Mouse (Mus musculus): Measurements from ENCODE around the gene Hoxa10.

Hoxa10 gene

GRCm38 (mm10) chr6:52245040-52245756 is 4.5 kb upstream of the Hoxa10 start:
- DNase-seq (ENCODE audit: low spot score in 2 of 2), result no peak

DNA sequence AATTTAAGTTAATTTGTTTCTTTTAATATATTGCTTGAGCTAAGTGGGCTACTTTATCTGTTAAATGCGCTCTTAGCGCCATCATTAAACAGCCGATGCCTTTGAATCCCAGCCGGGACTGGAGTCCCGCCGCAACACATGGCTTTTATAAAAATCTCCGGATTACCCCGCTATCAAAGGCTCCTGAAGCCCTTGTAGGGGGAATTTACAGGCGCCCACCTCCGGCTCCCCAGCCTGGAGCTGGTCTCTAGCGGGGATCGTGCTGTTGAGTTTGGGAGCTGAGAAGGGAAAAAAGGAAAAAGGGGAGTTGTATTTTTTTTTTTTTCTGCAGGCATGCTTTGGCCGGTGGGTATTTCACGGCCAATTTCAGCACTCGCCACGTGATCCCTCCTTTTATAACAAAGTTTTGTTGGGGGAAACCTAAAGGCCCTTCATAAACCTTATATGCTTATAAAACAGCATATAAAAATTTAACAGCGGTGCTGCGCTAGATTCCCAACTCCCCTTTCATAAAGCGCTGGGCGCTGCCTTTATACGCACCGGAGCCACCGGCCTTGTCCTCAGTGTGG is 3.9 kb upstream of the Hoxa10 start:
- no peak for DNase-seq (ENCODE audit: low spot score in 2 of 2)

GRCm38 (mm10) chr6:52243681-52244121 is 3.0 kb upstream of the Hoxa10 start:
- DNase-seq (ENCODE audit: low spot score in 2 of 2), result no peak

- no peak for DNase-seq (ENCODE audit: low spot score in 2 of 2)
Observed at GRCm38 (mm10) chr6:52242801-52243332, 2.2 kb upstream of the Hoxa10 start.

GRCm38 (mm10) chr6:52241001-52241621 is 457 bp upstream of the Hoxa10 start:
- no peak for DNase-seq (ENCODE audit: low spot score in 2 of 2)

DNA sequence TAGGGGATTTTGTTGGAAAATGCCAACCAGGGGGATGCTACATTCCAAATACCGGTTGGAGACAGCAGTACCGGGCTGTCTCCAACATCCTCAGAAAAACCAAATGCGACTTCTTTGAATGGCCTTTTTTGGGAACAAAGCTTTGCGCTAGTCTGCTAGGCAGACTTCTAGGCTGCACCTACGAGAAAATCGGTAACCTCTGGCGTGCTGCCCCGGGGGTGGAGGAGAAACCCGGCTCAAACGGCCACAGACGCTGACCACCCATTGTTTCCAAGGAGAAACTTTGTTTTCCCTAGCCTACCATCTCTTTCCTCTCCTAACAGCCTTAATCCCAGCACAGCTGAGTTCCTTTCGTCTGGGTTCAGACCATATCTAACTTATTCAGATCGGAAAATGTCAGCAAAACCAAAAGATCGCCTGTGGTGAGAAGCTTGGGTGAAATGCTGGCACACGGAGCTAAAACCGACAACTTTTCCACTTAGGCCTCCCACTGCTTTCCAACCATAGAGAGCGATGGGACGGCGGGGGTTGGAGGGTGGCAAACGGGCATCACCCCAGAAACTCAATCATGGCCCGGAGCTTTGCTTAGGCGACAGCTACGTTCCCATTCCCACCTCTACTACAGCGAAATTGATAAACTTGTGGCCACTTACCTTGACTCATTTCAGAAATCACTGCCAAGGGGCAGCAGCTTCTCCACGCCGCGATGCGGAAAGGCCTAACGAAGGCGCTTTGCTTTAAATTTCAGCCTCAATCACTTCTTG is 847 bp downstream of the Hoxa10 start:
- DNase-seq (ENCODE audit: low spot score in 2 of 2), result no peak

DNA sequence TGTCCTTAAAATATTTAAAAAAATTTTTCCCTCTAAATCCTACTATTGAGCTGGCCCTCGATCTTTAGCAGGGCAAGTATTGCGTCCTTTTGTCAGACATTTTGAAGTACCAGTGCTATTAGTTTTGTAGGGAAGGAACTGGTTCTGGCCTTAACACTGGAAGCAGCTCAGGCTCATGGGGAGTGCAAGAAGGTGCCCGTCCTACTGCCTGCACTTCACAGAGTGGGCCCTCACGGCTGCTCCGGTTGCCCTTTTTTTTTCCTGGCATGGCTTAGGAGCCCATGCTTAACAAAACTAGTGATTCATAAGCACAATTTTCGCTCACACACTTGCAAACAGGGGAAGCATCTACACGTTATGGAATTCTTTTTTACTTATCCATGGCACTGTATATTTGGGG is 1.7 kb downstream of the Hoxa10 start:
- DNase-seq (ENCODE audit: low spot score in 2 of 2), result no peak

DNA sequence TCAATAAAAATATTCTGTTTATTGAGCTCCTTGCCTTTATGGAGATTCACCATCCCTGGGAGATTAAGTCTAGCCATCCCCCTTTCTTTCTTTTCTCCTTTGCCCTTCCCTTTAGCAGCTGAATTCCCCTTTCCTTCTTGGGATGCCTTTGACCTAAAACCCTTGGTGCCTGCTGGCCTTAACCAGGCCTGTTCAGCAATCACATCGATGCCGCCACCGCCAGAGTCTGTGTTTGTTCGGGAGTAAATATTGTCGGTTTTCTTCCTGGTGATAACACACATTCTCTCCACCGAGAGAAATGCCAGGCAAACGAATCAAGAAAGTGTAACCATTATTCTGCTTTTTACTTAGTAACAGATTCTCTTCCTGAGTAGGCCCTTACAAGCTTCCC is 2.5 kb downstream of the Hoxa10 start:
- no peak for DNase-seq (ENCODE audit: low spot score in 2 of 2)

DNA sequence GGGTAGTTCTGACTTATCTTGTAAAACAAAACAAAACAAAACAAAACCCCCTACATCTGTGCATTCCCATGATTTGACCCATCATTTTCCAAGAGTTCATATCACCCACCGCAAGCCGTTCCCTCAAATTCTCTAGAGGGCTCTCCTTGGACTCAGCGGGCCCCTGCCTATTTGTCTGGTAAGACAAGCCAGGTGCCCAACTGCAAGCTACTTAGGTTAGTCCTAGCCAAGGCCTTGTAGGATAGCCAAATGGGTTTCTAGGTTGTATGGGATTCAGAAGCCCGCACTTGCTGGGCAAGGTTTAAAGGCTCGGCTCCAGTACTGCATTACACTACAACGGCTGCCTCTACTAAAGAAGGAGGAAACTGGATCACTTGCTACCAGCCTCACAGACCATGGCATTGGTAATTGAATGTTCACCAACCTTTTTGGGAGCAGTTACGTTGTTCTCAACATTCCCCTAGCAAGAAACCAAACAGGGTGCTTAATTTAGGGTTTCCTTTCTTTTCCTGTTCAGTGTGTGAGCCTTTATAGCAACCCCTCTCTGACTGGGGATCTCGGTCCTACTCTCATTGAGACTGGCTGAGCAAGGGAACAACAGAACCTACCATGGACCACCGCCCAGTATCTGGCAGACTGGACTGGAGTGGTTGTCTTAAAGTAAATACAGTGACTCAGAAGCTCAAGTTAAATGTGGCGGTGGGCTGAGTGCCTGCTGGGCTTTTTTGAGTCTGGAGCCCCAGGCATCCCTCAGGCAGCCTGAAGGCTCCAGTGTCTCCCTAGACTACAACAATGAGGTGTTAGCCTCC is 3.1 kb downstream of the Hoxa10 start:
- DNase-seq (ENCODE audit: low spot score in 2 of 2), result no peak

GRCm38 (mm10) chr6:52236806-52237205 is 3.8 kb downstream of the Hoxa10 start:
- no peak for DNase-seq (ENCODE audit: low spot score in 2 of 2)

- no peak for DNase-seq (ENCODE audit: low spot score in 2 of 2)
Observed at GRCm38 (mm10) chr6:52235866-52236265, 4.8 kb downstream of the Hoxa10 start.

GRCm38 (mm10) chr6:52235267-52235666 is 5.4 kb downstream of the Hoxa10 start:
- DNase-seq (ENCODE audit: low spot score in 2 of 2), result no peak

- no peak for DNase-seq (ENCODE audit: low spot score in 2 of 2)
Observed at GRCm38 (mm10) chr6:52234428-52235140, 6.1 kb downstream of the Hoxa10 start.

GRCm38 (mm10) chr6:52233546-52234427 is 6.9 kb downstream of the Hoxa10 start:
- no peak for DNase-seq (ENCODE audit: low spot score in 2 of 2)

DNA sequence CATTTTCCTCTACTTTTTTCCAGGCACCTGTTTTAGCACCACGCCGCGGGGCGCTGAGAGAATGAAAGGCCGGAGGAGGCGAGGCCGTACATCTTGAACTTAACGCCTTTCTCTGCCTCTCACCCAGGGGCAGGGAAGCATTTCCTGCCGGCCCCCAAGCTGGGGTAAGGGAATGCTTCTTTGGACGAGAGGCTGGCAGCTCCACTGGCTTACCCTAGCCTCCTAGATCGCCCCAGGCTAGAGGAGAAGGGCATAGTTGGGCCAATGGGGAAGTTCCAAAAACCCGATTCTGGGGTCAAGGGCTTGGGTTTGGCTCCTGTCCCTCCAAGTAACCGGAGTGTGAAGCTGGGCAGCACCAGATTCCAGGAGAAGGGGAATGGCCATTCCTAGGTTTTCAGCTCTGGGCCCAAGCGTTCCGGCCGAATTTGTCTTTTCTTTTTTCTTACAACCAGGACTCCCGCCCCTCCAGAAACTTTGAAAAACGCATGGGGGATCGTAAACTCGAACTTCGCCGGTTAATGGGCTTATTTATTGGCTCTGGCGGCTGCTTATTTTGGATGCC is 7.6 kb downstream of the Hoxa10 start:
- no peak for DNase-seq (ENCODE audit: low spot score in 2 of 2)

- no peak for DNase-seq (ENCODE audit: low spot score in 2 of 2)
Observed at GRCm38 (mm10) chr6:52232568-52232965, 8.1 kb downstream of the Hoxa10 start.

DNA sequence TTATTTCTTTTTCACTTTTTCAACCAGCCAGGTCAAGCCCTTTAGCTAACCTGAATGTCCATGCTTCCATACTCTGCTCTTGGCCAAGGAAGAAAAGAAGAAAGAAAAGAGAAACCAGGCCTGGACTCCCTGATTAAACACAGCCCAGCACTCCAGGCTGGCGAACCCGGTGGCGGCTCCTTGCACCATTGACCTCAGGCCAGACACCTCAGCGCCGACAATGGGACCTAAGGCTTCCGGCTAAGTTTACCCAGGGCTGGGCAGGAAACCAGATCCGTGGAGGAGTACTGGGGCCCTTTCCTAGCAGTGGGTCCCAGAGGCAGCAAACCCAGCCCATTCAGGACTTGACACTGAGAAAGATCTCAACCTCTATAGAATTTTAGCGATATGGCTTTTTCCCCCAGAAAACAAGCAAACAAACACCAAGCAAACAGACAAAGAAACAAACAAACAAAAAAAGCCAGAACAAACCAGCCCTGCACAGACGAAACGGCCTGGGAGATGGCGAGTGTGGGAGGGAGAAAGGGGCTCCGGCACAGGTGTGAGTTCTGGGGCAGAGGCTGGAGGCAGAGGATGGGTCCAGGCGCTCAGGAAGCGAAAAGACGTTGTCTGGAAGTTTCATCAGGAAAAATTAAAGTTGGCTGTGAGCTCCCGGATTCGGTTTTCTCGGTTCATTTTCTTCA is 8.6 kb downstream of the Hoxa10 start:
- DNase-seq (ENCODE audit: low spot score in 2 of 2), result no peak

DNA sequence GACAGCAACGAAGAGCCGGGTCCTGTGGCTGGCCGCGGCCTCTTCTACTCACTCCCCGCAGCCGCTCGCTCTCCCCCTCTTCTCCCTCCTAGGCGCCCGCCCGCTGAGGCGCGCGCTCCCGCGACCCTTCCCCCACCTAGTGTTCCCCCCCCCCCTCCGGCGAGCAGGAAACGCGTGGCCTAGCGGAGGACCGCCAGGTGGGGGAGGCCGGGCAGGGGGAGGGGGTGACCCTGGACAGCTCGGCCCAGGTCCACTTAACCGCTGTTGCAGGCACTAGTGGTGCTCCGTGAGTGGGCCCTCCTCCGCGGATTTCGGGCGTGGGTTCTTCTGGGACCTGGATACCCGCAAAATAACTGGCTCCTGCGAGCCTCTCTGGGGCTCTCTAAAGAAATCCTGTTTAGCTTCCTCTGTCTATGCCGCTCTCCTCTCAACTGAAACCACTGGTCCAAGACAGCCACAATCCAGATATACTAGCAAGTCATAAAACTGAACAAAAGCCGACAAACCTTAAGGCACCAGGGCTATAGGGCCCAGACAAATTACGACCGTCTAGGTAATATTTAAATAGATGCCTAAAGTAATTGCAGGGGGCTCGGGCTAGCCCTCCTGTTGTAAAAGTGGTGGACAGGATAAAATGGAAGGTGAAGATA is 10.0 kb downstream of the Hoxa10 start, which contains the start of gene Hoxa9:
Hoxa9 (minus strand) TSS at position 574 of the 650 bp plus-strand sequence.
- no peak for DNase-seq (ENCODE audit: low spot score in 2 of 2)

Measured in frontal cortex, postnatal 25 days (tissue).